Comparison of ENCODE assay signal across 8 mouse cellular contexts in the genomic region with DNA sequence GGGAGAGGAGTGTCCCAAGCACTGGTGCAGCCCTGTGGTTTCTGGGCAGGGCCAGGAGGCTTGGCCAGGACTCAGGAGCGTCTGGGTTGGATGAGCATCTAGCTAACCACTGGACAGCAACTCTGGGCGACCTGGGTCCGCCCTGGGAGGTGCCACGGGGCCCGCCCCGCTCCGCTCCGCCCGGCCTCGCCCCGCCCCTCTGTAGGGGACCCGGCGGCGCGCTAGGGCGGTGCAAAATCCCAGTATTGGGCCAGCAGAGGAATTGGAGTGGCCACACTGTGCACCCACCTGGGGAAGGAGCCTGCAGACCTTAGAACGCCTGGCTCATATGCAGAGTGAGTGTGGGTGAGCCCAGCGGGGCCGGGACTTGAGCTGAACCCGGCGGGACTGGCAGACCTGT. TPM values are rescaled to one million over a fixed set of nuclear protein-coding genes. Genes with fewer than 3 reads are reported as not detected.
DNase-seq lines count a peak whose midpoint lies in the region; ATAC-seq and TF ChIP-seq lines count a peak whose summit lies in the region.

Gene Myo3a (plus strand): TSS at position 196 of the 400 bp plus-strand sequence.

- H3K27ac ChIP-seq in heart, embryonic 11.5 days (ENCODE audit: low read depth, low read length): no peak within 1 kb of the TSS
- no peak within 1 kb of the TSS for H3K27ac ChIP-seq in heart, adult 2 months
- H3K27ac ChIP-seq in embryonic facial prominence, embryonic 15.5 days (replicated peaks): no peak within 1 kb of the TSS
- H3K27ac ChIP-seq in kidney, embryonic 15.5 days: no peak within 1 kb of the TSS
- no peak within 1 kb of the TSS for H3K27ac ChIP-seq in midbrain, embryonic 15.5 days

- DNase-seq in heart, adult 2 months: no peak
- DNase-seq in urinary bladder, adult 2 months (ENCODE audit: low spot score): no peak
- no peak for DNase-seq in cerebellum, adult 8-10 months
- DNase-seq in cerebellum, adult 11 months: no peak

- peak; percentile 59; the same call in 1 of the 2 replicates for ATAC-seq in heart, embryonic 11.5 days (replicated peaks; ENCODE audit: insufficient number of reproducible peaks, low FRiP score, low TSS enrichment)
- ATAC-seq in embryonic facial prominence, embryonic 15.5 days (ENCODE audit: insufficient number of reproducible peaks, low FRiP score, low TSS enrichment, low read depth): peak; percentile 34; the same call in 1 of the 2 replicates
- peak; percentile 96 for ATAC-seq in kidney, embryonic 15.5 days (replicated peaks; ENCODE audit: low FRiP score)
- no peak for ATAC-seq in midbrain, embryonic 15.5 days (replicated peaks)

- intact Hi-C loops in heart, adult 2 months (cut with DNase I): no loop called here

- 3% methylated on average over 21 of the region's 21 CpGs for WGBS in heart, embryonic 11.5 days (ENCODE audit: insufficient replicate concordance)
- 3% methylated on average over 21 of the region's 21 CpGs for WGBS in heart, adult 2 months
- WGBS in embryonic facial prominence, embryonic 15.5 days: 2% methylated on average over 21 of the region's 21 CpGs
- 1% methylated on average over 21 of the region's 21 CpGs for WGBS in kidney, embryonic 15.5 days
- 3% methylated on average over 21 of the region's 21 CpGs for WGBS in midbrain, embryonic 15.5 days

- no peaks in the 10 kb centered on the region for H3K4me1 ChIP-seq in heart, embryonic 11.5 days (ENCODE audit: control insufficient read depth, insufficient read depth, low read length)
- no peaks in the 10 kb centered on the region for H3K4me1 ChIP-seq in heart, adult 2 months (ENCODE audit: control insufficient read depth, insufficient read depth, low read length)
- no peaks in the 10 kb centered on the region for H3K4me1 ChIP-seq in embryonic facial prominence, embryonic 15.5 days
- H3K4me1 ChIP-seq in kidney, embryonic 15.5 days: peaks cover 6% of the 10 kb centered on the region; the same call in 1 of the 2 replicates
- H3K4me1 ChIP-seq in midbrain, embryonic 15.5 days: peaks cover 3% of the 10 kb centered on the region; the same call in 1 of the 2 replicates

- H3K4me2 ChIP-seq in heart, embryonic 11.5 days: peak within 1 kb of the TSS; percentile 74
- H3K4me2 ChIP-seq in embryonic facial prominence, embryonic 15.5 days (replicated peaks): peak within 1 kb of the TSS; percentile 39
- peak within 1 kb of the TSS; percentile 64 for H3K4me2 ChIP-seq in kidney, embryonic 15.5 days
- H3K4me2 ChIP-seq in midbrain, embryonic 15.5 days: peak within 1 kb of the TSS; percentile 56

- no peak within 1 kb of the TSS for H3K9ac ChIP-seq in heart, embryonic 11.5 days (ENCODE audit: low read depth, low read length)
- no peak within 1 kb of the TSS for H3K9ac ChIP-seq in heart, adult 2 months (ENCODE audit: low read depth, low read length)
- no peak within 1 kb of the TSS for H3K9ac ChIP-seq in embryonic facial prominence, embryonic 15.5 days
- H3K9ac ChIP-seq in kidney, embryonic 15.5 days: no peak within 1 kb of the TSS
- no peak within 1 kb of the TSS; the same call in 1 of the 2 replicates for H3K9ac ChIP-seq in midbrain, embryonic 15.5 days

- H3K36me3 ChIP-seq in heart, embryonic 11.5 days (ENCODE audit: control insufficient read depth, insufficient read depth, low read length): no peaks in the 10 kb centered on the region
- no peaks in the 10 kb centered on the region for H3K36me3 ChIP-seq in heart, adult 2 months (ENCODE audit: control insufficient read depth, insufficient read depth, low read length)
- H3K36me3 ChIP-seq in embryonic facial prominence, embryonic 15.5 days: no peaks in the 10 kb centered on the region
- H3K36me3 ChIP-seq in kidney, embryonic 15.5 days: no peaks in the 10 kb centered on the region
- no peaks in the 10 kb centered on the region for H3K36me3 ChIP-seq in midbrain, embryonic 15.5 days (replicated peaks)

- H3K27me3 ChIP-seq in heart, embryonic 11.5 days (ENCODE audit: control insufficient read depth, insufficient read depth, low read length): no peaks in the 10 kb centered on the region
- no peaks in the 10 kb centered on the region for H3K27me3 ChIP-seq in heart, adult 2 months (ENCODE audit: control insufficient read depth, insufficient read depth, low read length)
- peaks cover 4% of the 10 kb centered on the region; the same call in 1 of the 2 replicates for H3K27me3 ChIP-seq in embryonic facial prominence, embryonic 15.5 days
- no peaks in the 10 kb centered on the region for H3K27me3 ChIP-seq in kidney, embryonic 15.5 days
- H3K27me3 ChIP-seq in midbrain, embryonic 15.5 days (replicated peaks): peaks cover 4% of the 10 kb centered on the region; the same call in 1 of the 2 replicates

- no peak for TF ChIP-seq EP300 in heart, adult 2 months (IDR thresholded peaks at IDR 0.05; ENCODE audit: insufficient read depth, low read depth, low read length)

- TF ChIP-seq POLR2A in heart, adult 2 months (IDR thresholded peaks at IDR 0.05; ENCODE audit: insufficient read depth, low read depth, low read length): no peak

- H3K79me2 ChIP-seq in heart, adult 2 months (replicated peaks; ENCODE audit: control insufficient read depth, insufficient read depth, low read length): no peaks in the 10 kb centered on the region

- TF ChIP-seq CTCF in heart, adult 2 months (IDR thresholded peaks at IDR 0.05): no peak

- H3K9me3 ChIP-seq in heart, embryonic 11.5 days (replicated peaks; ENCODE audit: control insufficient read depth, low read length): no peaks in the 10 kb centered on the region
- H3K9me3 ChIP-seq in embryonic facial prominence, embryonic 15.5 days (replicated peaks): no peaks in the 10 kb centered on the region
- no peaks in the 10 kb centered on the region for H3K9me3 ChIP-seq in kidney, embryonic 15.5 days (replicated peaks)
- H3K9me3 ChIP-seq in midbrain, embryonic 15.5 days: no peaks in the 10 kb centered on the region

- peak within 1 kb of the TSS; percentile 34 for H3K4me3 ChIP-seq in heart, embryonic 11.5 days (ENCODE audit: low read depth, low read length)
- no peak within 1 kb of the TSS for H3K4me3 ChIP-seq in heart, adult 2 months
- H3K4me3 ChIP-seq in embryonic facial prominence, embryonic 15.5 days (replicated peaks): peak within 1 kb of the TSS; percentile 7; the same call in 1 of the 2 replicates
- H3K4me3 ChIP-seq in kidney, embryonic 15.5 days (replicated peaks): peak within 1 kb of the TSS; percentile 37
- H3K4me3 ChIP-seq in midbrain, embryonic 15.5 days: peak within 1 kb of the TSS; percentile 22

RNA-seq across cellular contexts. Expression of gene Myo3a, which starts in this region (rescaled TPM):
- polyA plus RNA-seq in heart, embryonic 11.5 days (2014; fragmentation: Nextera tagmentation; extraction: Ambion mirVana): not detected in 2 replicates
- not detected for total RNA-seq in heart, adult 2 months (2021)
- not detected in 2 replicates for polyA plus RNA-seq in heart, adult 2 months (2012; rRNA removed)
- 0.13 TPM in 1 of 2 replicates, not detected in the other for polyA plus RNA-seq in embryonic facial prominence, embryonic 15.5 days (2015; fragmentation: Nextera tagmentation; extraction: Ambion mirVana)
- 0.06 and 0.17 TPM in 2 replicates for polyA plus RNA-seq in kidney, embryonic 15.5 days (2015; fragmentation: Nextera tagmentation; extraction: Ambion mirVana)
- 0.08 TPM in 1 of 2 replicates, not detected in the other for polyA plus RNA-seq in midbrain, embryonic 15.5 days (2015; fragmentation: Nextera tagmentation; extraction: Ambion mirVana)
- polyA plus RNA-seq in urinary bladder, adult 2 months (2012; rRNA removed): not detected in 2 replicates

Comparison
In these comparisons a context has a peak if more than half of its experiments do, and no peak if none do; other contexts are left out.
1. Peak in ATAC-seq, H3K4me3 ChIP-seq and H3K4me2 ChIP-seq in heart, embryonic 11.5 days; RNA of the gene not detected or under 1 TPM.
2. Peak in ATAC-seq, H3K4me3 ChIP-seq and H3K4me2 ChIP-seq in embryonic facial prominence, embryonic 15.5 days; RNA of the gene not detected or under 1 TPM.
3. Peak in ATAC-seq, H3K4me3 ChIP-seq and H3K4me2 ChIP-seq in kidney, embryonic 15.5 days; RNA of the gene not detected or under 1 TPM.